Mouse (Mus musculus) liver, adult (tissue): ENCODE results near the gene Ltbp4.

Source experiments
- GATA4 ChIP-seq: IDR thresholded peaks from 2 replicates; pipeline ENCODE4 v1.6.1; 2014; ENCODE audit warnings: mild to moderate bottlenecking, low read length; ENCODE audit not compliant: insufficient replicate concordance

Ltbp4 gene

GRCm38 (mm10) chr7:27337175-27337853, at the start of gene Ltbp4:
Ltbp4 (minus strand) TSS chr7:27337692.
- no peak for TF ChIP-seq GATA4

- no peak for TF ChIP-seq GATA4
Measured at GRCm38 (mm10) chr7:27384731-27385130, 47.2 kb upstream of the Ltbp4 start.

GRCm38 (mm10) chr7:27384134-27384533, 46.6 kb upstream of the Ltbp4 start:
- no peak for TF ChIP-seq GATA4

- no peak for TF ChIP-seq GATA4
Measured at GRCm38 (mm10) chr7:27383233-27383632, 45.7 kb upstream of the Ltbp4 start.

- no peak for TF ChIP-seq GATA4
Measured at GRCm38 (mm10) chr7:27381560-27381959, 44.1 kb upstream of the Ltbp4 start.

GRCm38 (mm10) chr7:27381009-27381408, 43.5 kb upstream of the Ltbp4 start:
- TF ChIP-seq GATA4: no peak

- no peak for TF ChIP-seq GATA4
Measured at GRCm38 (mm10) chr7:27379836-27380235, 42.3 kb upstream of the Ltbp4 start.

GRCm38 (mm10) chr7:27378431-27378830, 40.9 kb upstream of the Ltbp4 start:
- TF ChIP-seq GATA4: no peak

- TF ChIP-seq GATA4: no peak
Measured at GRCm38 (mm10) chr7:27375274-27375673, 37.8 kb upstream of the Ltbp4 start.

- no peak for TF ChIP-seq GATA4
Measured at GRCm38 (mm10) chr7:27371715-27372462, 34.4 kb upstream of the Ltbp4 start.

GRCm38 (mm10) chr7:27369111-27369510, 31.6 kb upstream of the Ltbp4 start:
- no peak for TF ChIP-seq GATA4

GRCm38 (mm10) chr7:27367976-27368375, 30.5 kb upstream of the Ltbp4 start:
- no peak for TF ChIP-seq GATA4

GRCm38 (mm10) chr7:27366082-27366844, 28.8 kb upstream of the Ltbp4 start:
- TF ChIP-seq GATA4: no peak

GRCm38 (mm10) chr7:27364379-27364778, 26.9 kb upstream of the Ltbp4 start:
- TF ChIP-seq GATA4: no peak

GRCm38 (mm10) chr7:27361283-27361946, 23.9 kb upstream of the Ltbp4 start:
- TF ChIP-seq GATA4: no peak
